Mouse (Mus musculus) bone marrow macrophage, adult 2 months (primary cell): ENCODE measurements around the gene Pafah1b1.

Source experiments
- CTCF ChIP-seq: IDR thresholded peaks from 2 replicates; pipeline ENCODE4 v1.5.1; 2012; ENCODE audit warnings: low read depth, mild to moderate bottlenecking, low read length, moderate library complexity
- POLR2A ChIP-seq: IDR thresholded peaks from 2 replicates; pipeline ENCODE4 v1.6.1; 2012; ENCODE audit warnings: mild to moderate bottlenecking, low read depth, low read length, borderline replicate concordance

GRCm38 (mm10) chr11:74668971-74669370 is 55.5 kb downstream of the Pafah1b1 start:
- TF ChIP-seq POLR2A (no peak), CTCF (no peak)
